Mouse (Mus musculus) megakaryocyte progenitor cell, adult 5-6 weeks (primary cell): ENCODE measurements around the gene Gm9887. TPM values are rescaled to one million over a fixed set of nuclear protein-coding genes. Genes with fewer than 3 reads are reported as not detected.

Source experiments
- ATAC-seq: replicated peaks from 2 replicates; pipeline ENCODE4 v1.8.0; 2016; ENCODE audit warnings: mild to moderate bottlenecking, moderate TSS enrichment, inconsistent platforms; ENCODE audit not compliant: poor library complexity
- total RNA-seq, 2 experiments: library from RNA; stranded (forward) in 1 of 2; stranded (reverse) in 1 of 2; fragments of 157-497, 149-512 nt in 1 of 2; fragments of 200-1000 nt in 1 of 2; gene quantifications; 2 replicates each; pipeline versions ENCODE4 v1.2.3 to v1.2.4; 2015 to 2017

Gm9887 gene
- total RNA-seq, 2 experiments from 2014 or later = not detected

GRCm38 (mm10) chr12:69361919-69362318, 10.3 kb downstream of the Gm9887 start:
- no peak for ATAC-seq

GRCm38 (mm10) chr12:69360997-69361899, 11.0 kb downstream of the Gm9887 start:
- ATAC-seq = peak; percentile 75

- ATAC-seq = peak; percentile 37
Observed at GRCm38 (mm10) chr12:69360655-69360996, 11.6 kb downstream of the Gm9887 start.

DNA sequence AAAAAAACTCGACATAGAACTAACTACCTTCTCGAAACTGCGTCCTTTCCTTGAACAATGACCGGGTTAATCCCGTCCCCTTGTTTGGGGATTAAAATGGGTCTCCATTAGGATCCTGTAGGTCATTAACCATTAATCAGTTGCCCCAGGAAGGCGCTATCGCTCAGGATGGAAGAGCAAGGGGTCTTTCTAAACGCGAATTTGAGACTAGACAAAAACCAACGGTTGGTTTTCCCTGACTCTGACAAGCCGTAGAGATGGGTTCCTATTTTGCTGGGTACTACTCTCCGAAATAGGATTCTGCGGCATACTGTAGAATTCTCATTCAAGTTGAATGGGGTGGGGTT, 15.0 kb downstream of the Gm9887 start:
- no peak for ATAC-seq

GRCm38 (mm10) chr12:69356546-69357299, 15.5 kb downstream of the Gm9887 start, which contains the start of gene Nemf:
TSS of gene Nemf (minus strand) at chr12:69357165.
- ATAC-seq = peak; percentile 70

- ATAC-seq = 0 out of 2 replicates have a peak, but pooled peaks have one; percentile 42
Observed at GRCm38 (mm10) chr12:69351685-69352084, 20.6 kb downstream of the Gm9887 start.

GRCm38 (mm10) chr12:69349928-69350327, 22.3 kb downstream of the Gm9887 start:
- no peak for ATAC-seq

DNA sequence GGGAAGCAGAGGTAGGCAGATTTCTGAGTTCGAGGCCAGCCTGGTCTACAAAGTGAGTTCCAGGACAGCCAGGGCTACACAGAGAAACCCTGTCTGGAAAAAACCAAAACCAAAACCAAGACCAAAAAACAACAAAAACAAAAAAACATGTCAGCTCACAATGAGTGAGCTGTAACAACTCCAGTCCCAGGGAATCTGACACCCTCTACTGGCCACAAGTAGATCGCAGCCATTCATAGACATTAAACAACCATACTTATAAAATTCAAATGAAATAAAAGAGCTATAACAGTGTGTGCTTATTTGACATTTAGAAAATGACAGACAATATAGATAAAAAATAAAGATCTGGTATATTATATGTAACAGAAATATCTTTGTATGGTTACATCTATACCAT, 38.7 kb downstream of the Gm9887 start:
- peak; percentile 91 for ATAC-seq

DNA sequence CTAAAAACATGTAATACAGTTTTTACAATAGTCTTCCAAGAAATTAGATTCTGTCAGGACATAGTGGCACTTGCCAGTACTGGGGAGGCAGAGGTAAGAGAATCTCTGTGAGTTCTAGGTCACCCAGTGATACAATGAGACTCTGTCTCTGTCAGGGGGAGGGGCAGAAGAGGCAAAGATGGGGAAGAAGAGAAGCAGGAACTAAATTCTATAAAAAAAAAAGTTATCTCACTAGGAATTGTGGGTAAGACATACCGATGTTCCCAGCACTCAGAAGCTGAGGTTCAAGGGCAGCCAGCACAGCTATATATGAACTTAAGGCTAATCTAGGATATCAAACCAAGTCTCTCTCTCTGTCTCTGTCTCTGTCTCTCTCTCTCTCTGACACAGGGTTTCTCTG, 40.1 kb downstream of the Gm9887 start:
- ATAC-seq = no peak

DNA sequence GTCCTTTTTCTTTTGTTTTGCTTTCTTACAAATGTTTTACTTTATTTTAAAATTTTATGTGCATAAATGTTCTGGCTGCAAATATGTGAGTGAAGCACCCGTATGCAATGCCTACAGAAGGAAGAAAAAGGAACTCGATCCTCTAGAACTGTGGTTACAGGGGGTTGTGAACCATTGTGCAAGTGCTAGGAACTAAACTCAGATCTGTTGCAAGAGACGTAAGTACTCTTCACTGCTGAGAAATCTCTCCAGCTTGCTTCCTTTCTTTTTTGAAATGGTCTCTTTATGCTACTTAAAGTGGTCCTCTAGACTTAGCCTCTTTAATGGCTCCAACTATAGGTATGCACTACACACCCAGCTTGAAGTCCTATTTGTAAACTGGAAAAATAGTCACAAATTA, 41.1 kb downstream of the Gm9887 start:
- peak; percentile 91 for ATAC-seq

Other genes with a start within 250 kb of the Gm9887 start
- gene Rps29, start 213.3 kb downstream of the Gm9887 start, total RNA-seq (2015) = 2,352 and 2,382 TPM in 2 replicates
- gene Rps29, start 213.3 kb downstream of the Gm9887 start, total RNA-seq (2017) = 2,189 and 3,108 TPM in 2 replicates
- gene Lrr1, start 203.6 kb downstream of the Gm9887 start, total RNA-seq (2015) = 32.3 and 40.5 TPM in 2 replicates
- gene Lrr1, start 203.6 kb downstream of the Gm9887 start, total RNA-seq (2017) = 11.6 and 17.9 TPM in 2 replicates
- 1,035 and 1,112 TPM in 2 replicates for gene Rpl36al, start 188.4 kb downstream of the Gm9887 start, total RNA-seq (2015)
- gene Rpl36al, start 188.4 kb downstream of the Gm9887 start, total RNA-seq (2017) = 1,330 and 1,393 TPM in 2 replicates
- 145 TPM in 2 replicates for gene Mgat2, start 188.3 kb downstream of the Gm9887 start, total RNA-seq (2015)
- gene Mgat2, start 188.3 kb downstream of the Gm9887 start, total RNA-seq (2017) = 149 and 155 TPM in 2 replicates
- 4.9 and 6.8 TPM in 2 replicates for gene Gm49383, start 175.4 kb downstream of the Gm9887 start, total RNA-seq (2015)
- 31.7 and 39.3 TPM in 2 replicates for gene Gm49383, start 175.4 kb downstream of the Gm9887 start, total RNA-seq (2017)
- gene Dnaaf2, start 174.0 kb downstream of the Gm9887 start, total RNA-seq (2015) = 6.0 and 6.3 TPM in 2 replicates
- gene Dnaaf2, start 174.0 kb downstream of the Gm9887 start, total RNA-seq (2017) = 5.3 and 7.5 TPM in 2 replicates
- gene Gm49384, start 168.2 kb downstream of the Gm9887 start, total RNA-seq (2015) = 22.3 and 24.8 TPM in 2 replicates
- gene Gm49384, start 168.2 kb downstream of the Gm9887 start, total RNA-seq (2017) = 22.0 and 22.4 TPM in 2 replicates
- 65.0 and 70.8 TPM in 2 replicates for gene Pole2, start 144.3 kb downstream of the Gm9887 start, total RNA-seq (2015)
- 50.8 and 69.6 TPM in 2 replicates for gene Pole2, start 144.3 kb downstream of the Gm9887 start, total RNA-seq (2017)
- gene Klhdc1, start 131.3 kb downstream of the Gm9887 start, total RNA-seq (2015) = 3.6 and 4.0 TPM in 2 replicates
- gene Klhdc1, start 131.3 kb downstream of the Gm9887 start, total RNA-seq (2017) = 4.4 and 10.1 TPM in 2 replicates
- gene Klhdc2, start 75.8 kb downstream of the Gm9887 start, total RNA-seq (2015) = 61.9 and 66.9 TPM in 2 replicates
- 55.0 and 64.9 TPM in 2 replicates for gene Klhdc2, start 75.8 kb downstream of the Gm9887 start, total RNA-seq (2017)
- gene Nemf, start 15.3 kb downstream of the Gm9887 start, total RNA-seq (2015) = 62.7 and 76.9 TPM in 2 replicates
- gene Nemf, start 15.3 kb downstream of the Gm9887 start, total RNA-seq (2017) = 80.0 and 130 TPM in 2 replicates
- 89.6 and 90.6 TPM in 2 replicates for gene Arf6, start 308 bp downstream of the Gm9887 start, total RNA-seq (2015)
- 145 and 148 TPM in 2 replicates for gene Arf6, start 308 bp downstream of the Gm9887 start, total RNA-seq (2017)
- 15.0 and 15.3 TPM in 2 replicates for gene Vcpkmt, start 210.6 kb upstream of the Gm9887 start, total RNA-seq (2015)
- gene Vcpkmt, start 210.6 kb upstream of the Gm9887 start, total RNA-seq (2017) = 10.5 and 17.5 TPM in 2 replicates